Mouse (Mus musculus): ENCODE data around the gene Crat. TPM values are rescaled to one million over a fixed set of nuclear protein-coding genes. Genes with fewer than 3 reads are reported as not detected.
A peak's percentile ranks its signal among the peaks of the same experiment; 100 is the strongest.

Crat gene
- total and polyA plus RNA-seq, 2 experiments: 9.2 to 65.2 TPM

- H3K36me3 ChIP-seq (ENCODE audit: control insufficient read depth, insufficient read depth, low read length): peaks cover 12% of the 10 kb centered on the region; the same call in 1 of the 2 replicates
- no peak overlapping the region for H3K27ac ChIP-seq (replicated peaks; ENCODE audit: insufficient read depth, low read depth, low read length)
- DNase-seq (ENCODE audit: extremely low read depth, low read depth, low spot score): no peak
- 89% methylated on average over 4 of the region's 4 CpGs for WGBS
- TF ChIP-seq POLR2A (IDR thresholded peaks at IDR 0.05; ENCODE audit: extremely low read depth, insufficient read depth, low read length) (no peak), CTCF (IDR thresholded peaks at IDR 0.05; ENCODE audit: low read depth, low read length) (no peak)
- no peaks in the 10 kb centered on the region for H3K79me2 ChIP-seq (ENCODE audit: control insufficient read depth, insufficient read depth, low read length)
- H3K4me1 ChIP-seq (ENCODE audit: control insufficient read depth, insufficient read depth, low read length): peaks cover 4% of the 10 kb centered on the region; the same call in 1 of the 2 replicates
- H3K27me3 ChIP-seq (ENCODE audit: control insufficient read depth, insufficient read depth, low read length): no peaks in the 10 kb centered on the region
- H3K9ac ChIP-seq (ENCODE audit: low read depth, low read length): no peak overlapping the region
- no peak overlapping the region for H3K4me3 ChIP-seq (ENCODE audit: insufficient read depth, low read depth, low read length)
Measured at GRCm38 (mm10) chr2:30436809-30437208, 21.2 kb upstream of the Crat start.

DNA sequence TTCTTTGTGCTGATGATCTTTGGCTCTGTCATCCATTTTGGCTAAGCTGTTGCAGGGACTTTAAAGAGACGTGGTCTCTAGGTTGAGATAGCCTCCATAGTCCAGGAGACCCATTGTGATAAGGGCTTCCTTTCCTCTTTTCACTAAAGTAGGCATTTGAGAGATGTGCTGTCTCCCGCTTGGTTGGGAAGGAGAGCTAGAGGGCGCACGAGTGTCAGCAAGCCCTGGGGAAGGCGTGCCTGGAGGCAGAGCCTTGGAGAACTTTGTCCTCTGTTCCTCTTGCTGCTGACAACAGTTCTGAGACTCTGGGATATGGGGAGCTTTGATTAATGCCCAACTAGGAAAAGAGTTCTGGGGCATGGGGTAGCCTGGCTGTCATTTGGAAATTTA lies 20.5 kb upstream of the Crat start:
- H3K4me3 ChIP-seq (ENCODE audit: insufficient read depth, low read depth, low read length): no peak overlapping the region
- H3K79me2 ChIP-seq (ENCODE audit: control insufficient read depth, insufficient read depth, low read length): no peaks in the 10 kb centered on the region
- H3K27me3 ChIP-seq (ENCODE audit: control insufficient read depth, insufficient read depth, low read length): no peaks in the 10 kb centered on the region
- no peak overlapping the region for H3K27ac ChIP-seq (replicated peaks; ENCODE audit: insufficient read depth, low read depth, low read length)
- peaks cover 4% of the 10 kb centered on the region; the same call in 1 of the 2 replicates for H3K4me1 ChIP-seq (ENCODE audit: control insufficient read depth, insufficient read depth, low read length)
- 66% methylated on average over 5 of the region's 5 CpGs for WGBS
- H3K36me3 ChIP-seq (ENCODE audit: control insufficient read depth, insufficient read depth, low read length): peaks cover 14% of the 10 kb centered on the region; the same call in 1 of the 2 replicates
- TF ChIP-seq POLR2A (IDR thresholded peaks at IDR 0.05; ENCODE audit: extremely low read depth, insufficient read depth, low read length) (no peak), CTCF (IDR thresholded peaks at IDR 0.05; ENCODE audit: low read depth, low read length) (peak; percentile 68)
- peak; percentile 37 for DNase-seq (ENCODE audit: extremely low read depth, low read depth, low spot score)
- H3K9ac ChIP-seq (ENCODE audit: low read depth, low read length): no peak overlapping the region

DNA sequence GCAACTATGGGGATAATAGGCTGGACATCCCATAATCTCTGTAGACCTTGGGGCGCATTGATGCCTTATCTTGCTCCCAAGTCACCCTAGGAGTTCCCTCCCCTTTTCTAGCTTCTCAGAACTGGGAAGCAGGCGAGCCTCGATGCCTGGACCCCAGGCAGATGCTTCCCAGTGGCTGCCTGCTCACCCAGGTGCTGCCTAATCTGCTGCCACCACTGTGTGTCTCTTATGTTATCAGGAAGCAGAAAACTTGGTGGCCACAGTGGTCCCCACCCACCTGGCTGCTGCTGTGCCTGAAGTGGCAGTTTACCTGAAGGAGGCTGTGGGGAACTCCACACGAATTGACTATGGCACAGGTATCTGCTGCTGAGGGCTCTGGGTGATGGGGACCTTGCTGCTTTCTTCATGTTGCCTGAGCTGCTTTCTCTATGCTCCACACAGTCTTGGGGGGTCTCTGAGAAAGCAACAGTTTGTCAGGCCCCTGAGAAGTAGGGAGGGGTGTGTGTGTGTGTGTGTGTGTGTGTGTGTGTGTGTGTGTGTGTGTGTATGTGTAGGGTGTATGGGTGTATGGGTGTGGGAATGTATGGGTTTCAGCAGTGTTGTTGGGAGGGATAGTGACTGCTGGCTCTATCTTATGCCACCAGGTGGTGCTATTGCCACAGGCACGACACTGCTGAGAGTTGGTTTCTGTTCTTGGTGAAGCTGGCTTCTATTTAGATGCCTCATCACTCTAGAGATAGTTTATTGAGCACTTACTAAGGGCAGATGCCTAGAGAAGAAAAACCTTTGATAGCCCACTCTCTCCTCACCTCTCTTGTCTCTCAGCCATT lies 19.9 kb upstream of the Crat start:
- peaks cover 2% of the 10 kb centered on the region; the same call in 1 of the 2 replicates for H3K4me1 ChIP-seq (ENCODE audit: control insufficient read depth, insufficient read depth, low read length)
- H3K9ac ChIP-seq (ENCODE audit: low read depth, low read length): no peak overlapping the region
- DNase-seq (ENCODE audit: extremely low read depth, low read depth, low spot score): no peak
- H3K79me2 ChIP-seq (ENCODE audit: control insufficient read depth, insufficient read depth, low read length): no peaks in the 10 kb centered on the region
- H3K27ac ChIP-seq (replicated peaks; ENCODE audit: insufficient read depth, low read depth, low read length): no peak overlapping the region
- no peaks in the 10 kb centered on the region for H3K27me3 ChIP-seq (ENCODE audit: control insufficient read depth, insufficient read depth, low read length)
- 52% methylated on average over 5 of the region's 5 CpGs for WGBS
- peak; percentile 77 for TF ChIP-seq CTCF (IDR thresholded peaks at IDR 0.05; ENCODE audit: low read depth, low read length)
- TF ChIP-seq POLR2A (IDR thresholded peaks at IDR 0.05; ENCODE audit: extremely low read depth, insufficient read depth, low read length): no peak
- no peak overlapping the region for H3K4me3 ChIP-seq (ENCODE audit: insufficient read depth, low read depth, low read length)
- peaks cover 14% of the 10 kb centered on the region; the same call in 1 of the 2 replicates for H3K36me3 ChIP-seq (ENCODE audit: control insufficient read depth, insufficient read depth, low read length)

GRCm38 (mm10) chr2:30429156-30429555 lies 13.5 kb upstream of the Crat start:
- peaks cover 11% of the 10 kb centered on the region; the same call in 1 of the 2 replicates for H3K36me3 ChIP-seq (ENCODE audit: control insufficient read depth, insufficient read depth, low read length)
- TF ChIP-seq POLR2A (IDR thresholded peaks at IDR 0.05; ENCODE audit: extremely low read depth, insufficient read depth, low read length) (no peak), CTCF (IDR thresholded peaks at IDR 0.05; ENCODE audit: low read depth, low read length) (no peak)
- H3K9ac ChIP-seq (ENCODE audit: low read depth, low read length): no peak overlapping the region
- no peak overlapping the region; the same call in 1 of the 2 replicates for H3K27ac ChIP-seq (replicated peaks; ENCODE audit: insufficient read depth, low read depth, low read length)
- no peak overlapping the region for H3K4me3 ChIP-seq (ENCODE audit: insufficient read depth, low read depth, low read length)
- H3K79me2 ChIP-seq (ENCODE audit: control insufficient read depth, insufficient read depth, low read length): peaks cover 2% of the 10 kb centered on the region; the same call in 1 of the 2 replicates
- peaks cover 7% of the 10 kb centered on the region for H3K4me1 ChIP-seq (ENCODE audit: control insufficient read depth, insufficient read depth, low read length)
- H3K27me3 ChIP-seq (ENCODE audit: control insufficient read depth, insufficient read depth, low read length): no peaks in the 10 kb centered on the region
- DNase-seq (ENCODE audit: extremely low read depth, low read depth, low spot score): peak; percentile 96

DNA sequence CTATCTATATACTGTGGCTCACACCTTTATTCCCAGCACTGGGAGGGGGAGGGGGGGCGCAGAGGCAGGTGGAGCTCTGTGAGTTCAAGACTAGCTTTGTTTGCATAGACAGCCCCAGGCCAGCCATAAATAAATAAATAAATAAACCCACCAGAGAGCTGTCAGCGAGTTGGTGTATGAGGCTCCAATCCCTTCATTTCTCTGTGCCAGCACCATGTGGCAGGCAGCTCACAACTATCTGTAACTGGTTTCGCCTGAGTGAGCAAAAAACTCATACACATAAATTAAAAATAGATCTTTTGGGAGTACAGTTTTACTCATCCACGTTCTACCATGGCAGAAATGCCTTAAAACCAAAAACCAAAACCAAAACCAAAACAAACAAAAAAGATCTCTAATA lies 5.8 kb upstream of the Crat start:
- H3K4me1 ChIP-seq (ENCODE audit: control insufficient read depth, insufficient read depth, low read length): peaks cover 8% of the 10 kb centered on the region; the same call in 1 of the 2 replicates
- WGBS: 51% methylated on average over 4 of the region's 4 CpGs
- TF ChIP-seq CTCF (IDR thresholded peaks at IDR 0.05; ENCODE audit: low read depth, low read length): no peak
- no peak overlapping the region for H3K9ac ChIP-seq (ENCODE audit: low read depth, low read length)
- no peaks in the 10 kb centered on the region for H3K27me3 ChIP-seq (ENCODE audit: control insufficient read depth, insufficient read depth, low read length)
- no peak overlapping the region for H3K27ac ChIP-seq (replicated peaks; ENCODE audit: insufficient read depth, low read depth, low read length)
- H3K36me3 ChIP-seq (ENCODE audit: control insufficient read depth, insufficient read depth, low read length): no peaks in the 10 kb centered on the region; the same call in 1 of the 2 replicates
- DNase-seq (ENCODE audit: extremely low read depth, low read depth, low spot score): no peak
- peaks cover 28% of the 10 kb centered on the region for H3K79me2 ChIP-seq (ENCODE audit: control insufficient read depth, insufficient read depth, low read length)
- H3K4me3 ChIP-seq (ENCODE audit: insufficient read depth, low read depth, low read length): no peak overlapping the region

DNA sequence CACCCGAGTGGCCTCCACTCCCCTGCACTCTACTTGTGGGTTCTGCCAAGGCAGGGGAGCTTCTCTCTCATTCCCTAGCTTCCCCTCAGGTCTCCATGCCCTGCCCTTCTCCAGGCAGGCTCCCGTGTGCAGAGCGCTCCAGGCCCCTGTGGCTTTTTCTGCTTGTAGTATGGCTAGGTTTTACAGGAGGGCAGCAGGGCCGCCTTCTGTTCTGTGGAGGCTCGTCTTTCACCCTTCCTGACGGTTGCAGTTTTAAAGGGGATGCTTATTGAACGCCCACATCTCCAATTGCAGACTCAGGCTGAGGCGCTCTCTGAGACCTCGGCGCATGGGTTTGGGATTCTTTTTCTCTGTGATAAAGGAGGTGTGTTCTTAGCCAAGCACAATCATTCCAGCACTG lies 3.5 kb upstream of the Crat start:
- peaks cover 31% of the 10 kb centered on the region for H3K79me2 ChIP-seq (ENCODE audit: control insufficient read depth, insufficient read depth, low read length)
- TF ChIP-seq CTCF (IDR thresholded peaks at IDR 0.05; ENCODE audit: low read depth, low read length): no peak
- no peak for TF ChIP-seq POLR2A (IDR thresholded peaks at IDR 0.05; ENCODE audit: extremely low read depth, insufficient read depth, low read length)
- no peak overlapping the region for H3K27ac ChIP-seq (replicated peaks; ENCODE audit: insufficient read depth, low read depth, low read length)
- peaks cover 11% of the 10 kb centered on the region for H3K4me1 ChIP-seq (ENCODE audit: control insufficient read depth, insufficient read depth, low read length)
- H3K36me3 ChIP-seq (ENCODE audit: control insufficient read depth, insufficient read depth, low read length): no peaks in the 10 kb centered on the region
- H3K4me3 ChIP-seq (ENCODE audit: insufficient read depth, low read depth, low read length): no peak overlapping the region
- DNase-seq (ENCODE audit: extremely low read depth, low read depth, low spot score): no peak
- WGBS: 80% methylated on average over 10 of the region's 10 CpGs
- H3K27me3 ChIP-seq (ENCODE audit: control insufficient read depth, insufficient read depth, low read length): no peaks in the 10 kb centered on the region
- H3K9ac ChIP-seq (ENCODE audit: low read depth, low read length): no peak overlapping the region
